Mouse (Mus musculus): ENCODE data around the gene Itpr2.

Itpr2 gene

DNA sequence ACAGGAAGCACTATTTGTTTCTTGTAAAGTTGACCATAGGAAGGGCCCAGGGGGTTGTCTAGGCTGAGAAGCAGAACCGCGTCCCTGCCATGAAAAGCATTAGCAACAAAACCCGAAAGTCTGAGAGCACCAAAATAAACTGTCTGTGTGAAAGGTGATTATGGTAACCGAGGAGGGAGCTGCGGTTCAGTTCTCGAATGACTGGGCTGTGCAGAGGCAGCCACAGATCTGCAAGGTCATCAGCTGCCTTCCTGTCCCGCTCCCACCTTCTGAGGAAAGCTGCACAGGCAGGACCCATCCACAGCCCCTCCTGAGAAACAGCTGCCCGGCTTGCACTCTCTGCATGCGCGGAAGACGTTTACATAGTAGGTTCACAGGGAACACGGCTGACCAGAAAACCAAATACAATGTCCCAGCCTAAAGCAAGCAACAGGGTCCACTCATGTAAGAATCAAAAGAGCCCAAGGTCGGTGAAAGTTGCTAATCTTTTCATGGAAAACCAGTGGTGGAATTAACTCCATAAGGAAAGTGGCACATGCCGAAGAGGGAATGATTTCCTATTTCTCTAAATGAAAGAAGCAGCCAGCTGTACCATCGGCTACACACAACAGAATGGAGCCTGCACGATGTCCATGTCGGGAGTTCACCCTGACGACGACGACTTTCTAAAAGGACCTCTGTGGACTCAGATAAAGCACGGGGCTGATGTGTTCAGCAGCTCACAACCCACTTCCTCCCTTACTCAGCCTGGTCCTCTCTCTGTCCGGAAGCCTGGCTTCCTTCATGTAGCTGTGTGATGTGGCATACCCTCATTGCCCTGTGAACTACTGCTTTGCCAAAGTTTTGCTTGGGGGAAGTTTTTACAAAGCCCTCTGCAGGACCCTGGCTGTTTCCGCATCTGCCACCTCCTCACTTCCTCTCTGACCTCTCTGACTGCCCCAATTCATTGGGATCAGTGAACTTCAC lies 280.4 kb downstream of the Itpr2 start:
- no peak for DNase-seq (ENCODE audit: low spot score)

DNA sequence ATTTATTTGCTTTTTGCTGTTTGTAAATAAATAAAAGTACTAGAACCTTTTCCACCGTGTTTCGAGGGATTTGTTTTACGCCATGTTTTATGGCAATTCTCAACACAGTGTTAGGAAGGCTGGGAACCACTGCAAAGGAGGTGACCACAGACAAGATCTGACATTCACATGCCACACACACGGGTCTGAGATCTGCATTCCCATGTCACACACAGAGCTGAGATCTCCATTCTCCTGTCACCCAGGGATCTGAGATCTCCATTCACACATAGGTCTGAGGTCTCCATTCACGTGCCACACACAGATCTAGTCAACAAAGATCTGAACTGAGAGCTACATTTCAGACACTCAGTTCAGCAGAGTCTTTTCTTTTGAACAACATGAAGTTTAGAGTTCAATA lies 282.0 kb downstream of the Itpr2 start:
- DNase-seq (ENCODE audit: low spot score) = no peak

DNA sequence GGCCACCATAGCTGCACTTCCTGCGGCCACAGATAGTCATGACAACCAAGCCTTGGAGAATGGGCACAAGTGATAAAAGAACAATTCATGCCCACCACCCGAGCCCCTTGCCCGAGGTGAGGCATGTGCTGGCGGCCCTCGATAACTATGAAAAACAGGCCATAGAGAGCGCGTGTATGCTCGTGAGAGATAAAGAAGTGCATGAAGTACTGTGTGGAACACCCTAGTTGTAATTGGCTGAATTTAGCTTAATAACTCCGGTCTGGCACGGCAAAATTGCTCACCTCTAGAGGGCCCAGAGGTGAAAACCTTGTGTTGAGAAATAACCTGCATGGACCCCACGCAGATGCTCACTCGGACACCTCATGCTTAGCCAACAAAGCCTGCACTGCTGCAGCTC lies 282.5 kb downstream of the Itpr2 start:
- no peak for DNase-seq (ENCODE audit: low spot score)

DNA sequence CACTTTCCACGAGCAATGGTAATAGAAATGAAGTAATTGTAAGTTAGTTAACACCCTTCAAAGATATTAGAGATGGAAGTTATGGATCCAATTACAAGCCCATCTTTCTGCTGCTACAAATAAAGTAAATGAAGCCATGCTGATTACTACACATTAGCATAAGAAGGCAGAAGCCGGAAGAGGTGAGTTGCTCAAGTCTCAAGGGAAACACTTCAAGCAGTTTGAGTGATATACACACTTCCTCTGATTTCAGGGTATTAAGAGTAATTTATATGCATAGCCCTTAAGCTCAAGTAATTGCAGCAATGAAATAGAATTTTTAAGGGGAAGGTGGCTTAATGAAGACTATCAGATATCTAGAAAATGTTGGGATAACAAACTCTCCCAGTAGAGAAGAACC lies 286.7 kb downstream of the Itpr2 start:
- no peak for DNase-seq (ENCODE audit: low spot score)

DNA sequence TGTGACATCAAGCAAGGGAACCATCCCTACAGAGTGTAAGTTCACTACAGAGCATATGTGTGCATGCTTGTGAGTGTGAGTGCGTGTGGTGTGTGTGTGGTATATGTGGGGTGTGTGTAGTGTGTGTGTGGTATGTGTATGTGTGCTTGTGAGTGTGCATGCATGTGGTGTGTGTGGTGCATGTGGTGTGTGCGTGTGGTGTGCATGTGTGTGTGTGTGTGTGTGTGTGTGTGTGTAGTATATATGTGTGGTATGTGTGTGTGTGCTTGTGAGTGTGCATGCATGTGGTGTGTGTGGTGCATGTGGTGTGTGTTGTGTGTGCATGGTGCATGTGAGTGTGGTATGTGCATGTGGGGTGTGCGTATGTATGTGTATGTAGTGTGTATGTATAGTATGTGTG lies 289.7 kb downstream of the Itpr2 start:
- DNase-seq (ENCODE audit: low spot score) = no peak

DNA sequence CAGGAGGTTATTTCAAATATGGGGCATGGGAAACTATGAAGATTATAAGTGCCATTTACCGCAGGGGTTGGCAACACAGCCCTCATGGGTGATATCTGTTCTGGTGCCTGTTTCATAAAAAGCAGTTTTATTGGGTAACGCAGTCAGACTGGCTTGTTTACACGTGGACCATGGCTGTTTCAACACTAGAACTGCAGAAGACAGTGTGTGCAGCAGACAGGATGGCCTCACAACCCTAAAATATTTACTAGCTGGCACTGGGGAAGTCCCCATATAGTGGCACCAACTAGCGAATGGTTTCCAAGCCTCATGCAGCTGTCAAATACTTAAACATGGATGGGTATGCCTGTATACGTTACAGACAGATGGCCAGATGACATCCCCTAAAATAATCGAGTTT lies 290.8 kb downstream of the Itpr2 start:
- no peak for DNase-seq (ENCODE audit: low spot score)

DNA sequence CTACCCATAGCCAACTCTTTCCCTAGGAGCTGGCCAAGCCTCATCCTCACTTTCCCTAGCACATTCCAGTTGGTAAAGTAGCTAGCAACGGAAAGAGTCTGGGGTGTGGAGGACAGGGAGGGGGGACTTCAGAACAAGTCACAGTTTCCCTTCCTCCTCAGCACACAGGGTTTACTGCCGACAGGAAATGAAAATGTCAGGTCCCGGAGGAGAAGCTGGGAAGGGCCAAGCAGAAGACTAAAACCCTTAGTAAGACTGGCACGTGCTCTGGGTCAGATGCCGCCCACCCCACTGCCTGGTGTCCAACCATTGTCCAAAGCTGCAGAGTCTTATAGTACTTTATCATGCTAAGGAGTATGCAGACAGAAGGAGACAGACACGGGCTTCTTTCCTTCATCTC lies 293.0 kb downstream of the Itpr2 start:
- no peak for DNase-seq (ENCODE audit: low spot score)

DNA sequence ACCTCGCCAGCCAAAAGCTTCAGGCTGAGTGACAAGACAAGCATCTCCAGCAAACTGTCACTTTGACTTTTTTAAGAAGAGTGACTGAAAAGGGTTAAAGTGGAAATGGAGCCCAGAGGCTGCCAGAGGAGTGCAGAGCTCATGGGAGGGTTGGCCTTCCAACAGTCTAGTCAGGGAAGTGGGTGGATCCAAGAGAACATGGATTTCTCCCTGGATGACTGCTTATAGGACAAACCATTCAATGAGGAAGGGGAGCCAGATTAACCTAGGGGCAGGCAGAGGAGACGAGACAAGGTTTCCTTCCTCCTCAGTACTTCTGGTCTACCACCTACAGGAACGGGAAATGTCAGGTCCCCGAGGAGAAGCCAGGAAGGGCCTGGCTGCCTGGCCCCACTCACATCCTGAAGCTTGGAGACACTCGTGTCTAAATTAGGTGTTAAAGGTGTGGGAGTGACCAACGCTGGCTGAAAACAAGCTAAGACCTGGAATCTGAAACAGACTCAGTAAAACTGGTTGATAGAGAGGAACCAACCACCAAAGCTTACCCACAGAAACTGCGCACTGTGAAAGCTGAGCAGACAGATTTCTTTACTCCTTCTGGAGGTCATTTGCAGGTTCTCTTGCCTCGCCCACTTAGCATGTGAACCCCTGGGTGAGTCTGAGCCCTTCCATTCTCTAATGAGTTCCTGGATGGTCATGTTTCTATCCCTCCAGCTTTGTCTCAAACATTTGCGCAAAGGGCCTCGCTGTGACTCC lies 294.6 kb downstream of the Itpr2 start:
- DNase-seq (ENCODE audit: low spot score) = no peak

DNA sequence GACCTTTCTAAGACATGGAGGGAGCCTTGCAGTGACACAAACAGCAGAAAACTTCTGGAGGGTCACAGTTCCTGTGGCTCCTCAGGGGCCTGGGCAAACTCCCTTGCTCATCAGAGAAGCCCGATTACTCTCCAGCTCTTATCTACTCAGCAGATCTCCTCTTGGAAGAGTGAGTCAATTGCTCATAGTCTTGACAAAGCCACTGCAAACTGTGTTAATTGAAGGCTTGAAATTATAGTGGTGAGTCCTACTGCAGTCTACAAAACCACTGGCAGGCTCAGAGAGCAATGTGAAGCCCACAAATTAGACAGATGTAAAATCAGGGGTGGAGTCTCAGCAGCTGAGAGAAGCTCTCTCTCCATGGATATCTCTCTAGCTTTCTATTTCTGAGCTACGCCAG lies 296.9 kb downstream of the Itpr2 start:
- no peak for DNase-seq (ENCODE audit: low spot score)

DNA sequence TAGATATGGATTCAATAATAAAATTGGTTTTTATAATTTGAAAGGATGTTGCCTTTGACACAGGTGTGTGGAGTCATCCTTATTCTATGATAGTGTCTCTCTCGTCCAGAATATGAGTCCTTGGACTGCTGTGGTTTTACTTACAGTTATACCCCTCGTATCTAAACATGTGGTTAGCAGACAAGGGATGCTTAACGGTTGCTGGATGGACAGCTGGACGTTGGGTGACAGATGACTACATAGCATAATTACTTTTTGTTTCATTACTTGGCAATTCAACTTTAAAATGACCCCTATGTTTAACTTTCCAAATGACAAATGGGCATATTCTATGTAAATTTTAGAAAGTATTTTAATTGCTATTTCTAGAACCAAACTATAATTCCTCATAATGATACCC lies 297.6 kb downstream of the Itpr2 start:
- no peak for DNase-seq (ENCODE audit: low spot score)

DNA sequence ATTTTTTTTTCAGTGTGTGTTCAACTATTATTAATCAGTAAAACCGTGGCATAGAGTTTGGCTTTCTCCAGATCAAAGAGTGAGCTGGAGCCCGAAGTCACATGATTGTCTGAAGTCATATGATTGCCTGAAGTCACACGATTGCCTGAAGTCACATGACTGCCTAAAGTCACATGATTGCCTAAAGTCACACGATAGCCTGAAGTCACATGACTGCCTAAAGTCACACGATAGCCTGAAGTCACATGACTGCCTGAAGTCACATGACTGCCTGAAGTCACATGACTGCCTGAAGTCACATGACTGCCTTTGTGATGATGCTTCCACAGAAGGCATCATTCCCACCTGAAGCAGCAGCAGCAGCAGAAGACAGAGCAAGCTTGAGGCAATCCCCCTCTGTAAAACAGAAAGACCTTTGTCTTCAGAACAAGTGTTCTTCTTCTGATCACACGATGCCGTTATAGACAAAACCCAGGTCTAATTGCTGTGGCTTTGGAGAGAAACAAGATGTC lies 304.1 kb downstream of the Itpr2 start:
- no peak for DNase-seq (ENCODE audit: low spot score)

DNA sequence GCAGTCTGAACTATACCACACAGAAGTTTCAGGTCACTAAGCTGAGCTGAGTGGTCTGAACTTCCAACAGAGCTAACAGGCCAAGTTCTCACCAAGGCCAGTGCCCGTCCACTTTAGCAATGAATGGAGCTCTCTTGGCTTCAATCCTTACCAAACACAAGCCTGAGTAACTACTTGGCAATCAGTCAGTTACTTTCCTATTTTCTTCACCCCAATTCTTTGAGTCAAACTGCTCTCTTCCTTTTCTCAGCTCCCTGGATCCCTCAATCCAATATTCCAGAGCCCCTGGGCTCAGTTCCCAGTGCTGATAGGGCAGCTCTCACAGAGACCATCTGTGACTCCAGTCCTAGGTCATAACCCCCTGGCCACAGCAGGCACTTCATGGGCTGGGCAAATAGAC lies 305.3 kb downstream of the Itpr2 start:
- DNase-seq (ENCODE audit: low spot score) = no peak

DNA sequence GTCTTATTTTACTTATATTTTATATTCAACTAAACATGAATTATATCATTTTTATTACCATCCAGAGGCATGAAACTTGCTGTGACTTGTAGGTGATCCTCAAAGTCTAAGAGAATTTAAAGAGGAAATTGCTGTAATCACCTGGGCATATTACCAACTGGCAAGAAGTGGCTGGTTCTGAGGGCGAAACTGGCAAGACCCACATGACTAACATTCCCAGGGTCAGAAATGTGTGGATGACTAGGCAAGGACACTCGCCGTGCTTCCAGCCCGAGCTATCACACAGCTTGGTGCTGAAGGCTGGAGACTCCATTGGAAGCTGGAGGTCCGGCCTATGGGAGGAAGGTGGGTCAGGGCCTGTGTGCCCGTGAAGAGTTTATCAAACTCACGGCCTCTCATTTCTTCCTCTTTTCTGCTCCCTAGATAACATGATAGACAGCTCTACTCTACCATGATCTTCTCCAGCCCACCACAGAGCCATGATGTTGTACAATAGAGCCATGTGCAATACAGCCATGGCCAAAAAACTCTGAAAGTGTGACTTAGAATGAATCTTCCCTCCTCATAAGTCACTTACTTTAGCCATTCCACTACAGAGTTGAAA lies 306.1 kb downstream of the Itpr2 start:
- DNase-seq (ENCODE audit: low spot score) = no peak

DNA sequence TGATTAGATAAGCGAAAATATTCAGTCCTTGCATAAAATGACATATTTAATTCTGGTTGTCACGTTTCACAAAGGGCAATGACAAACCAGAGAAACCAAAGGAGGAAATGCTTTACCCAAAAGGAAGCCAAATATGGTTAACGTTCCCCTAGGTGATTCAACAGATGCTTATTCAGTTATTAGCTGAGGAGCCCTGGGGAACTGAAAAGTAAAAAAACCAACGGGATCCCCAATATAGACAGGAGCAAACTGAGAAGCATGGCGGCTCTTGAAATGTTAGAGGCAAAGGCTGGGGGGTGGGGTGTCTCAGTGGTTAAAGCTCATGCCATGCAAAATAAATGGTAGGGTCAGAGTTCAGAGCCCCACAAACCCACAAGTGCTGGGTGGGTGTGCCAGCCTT lies 310.1 kb downstream of the Itpr2 start:
- no peak for DNase-seq (ENCODE audit: low spot score)

DNA sequence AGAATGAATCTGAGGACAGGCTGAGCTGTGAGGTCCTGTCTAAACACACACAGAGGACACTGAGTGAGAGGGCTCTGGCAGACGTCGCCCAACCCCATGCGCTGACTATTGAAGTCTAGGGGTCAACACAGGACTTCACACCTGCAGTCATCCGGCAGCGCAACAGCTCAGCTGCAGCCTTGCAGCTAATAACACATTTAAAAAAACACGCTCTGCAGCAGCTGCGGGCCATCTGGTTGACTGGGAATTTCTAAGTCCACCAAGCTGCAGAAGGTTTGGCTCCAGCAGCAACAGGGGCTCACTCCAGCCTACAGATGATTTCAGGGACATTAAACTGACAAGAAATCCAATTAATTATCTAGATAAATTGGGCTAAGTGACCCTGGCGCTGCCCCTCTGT lies 312.0 kb downstream of the Itpr2 start:
- peak; percentile 42 for DNase-seq (ENCODE audit: low spot score)

DNA sequence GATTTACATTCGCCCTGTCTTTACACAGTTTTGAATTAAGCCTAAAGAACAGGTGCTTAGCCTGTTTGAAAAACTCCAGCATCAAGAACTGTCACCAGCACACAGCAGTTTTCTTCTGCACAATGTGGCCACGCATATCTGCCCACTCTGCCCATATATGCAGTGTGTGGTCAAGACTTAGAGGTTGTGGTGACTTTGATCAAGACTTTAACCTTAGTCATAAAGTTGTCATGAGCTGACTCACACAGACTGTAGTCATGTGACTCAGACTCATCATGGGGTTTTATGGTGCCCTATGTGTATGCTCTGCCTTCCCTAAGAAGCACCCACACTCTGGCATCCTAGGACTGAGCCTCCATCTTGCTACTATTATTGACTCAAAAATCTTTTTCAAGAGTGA lies 316.5 kb downstream of the Itpr2 start:
- no peak for DNase-seq (ENCODE audit: low spot score)

DNA sequence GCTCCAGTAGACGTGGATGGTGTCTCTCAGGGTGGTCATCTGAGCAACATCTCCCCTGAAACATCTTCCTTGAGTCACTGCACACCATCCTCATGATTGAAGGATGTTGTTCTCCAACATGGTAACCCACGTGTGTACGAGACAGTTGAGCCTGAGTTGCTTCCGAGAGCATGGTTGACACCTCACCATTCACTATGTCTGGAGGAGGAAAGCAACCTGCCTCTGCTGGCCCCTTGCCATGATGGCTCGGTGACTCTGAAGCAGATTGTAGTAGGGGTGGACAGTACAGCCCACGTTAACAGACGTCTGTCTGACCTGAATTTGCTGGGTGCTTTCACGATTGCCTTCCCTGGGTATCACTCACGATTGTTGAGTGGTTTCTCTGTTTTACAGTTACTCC lies 317.3 kb downstream of the Itpr2 start:
- no peak for DNase-seq (ENCODE audit: low spot score)

DNA sequence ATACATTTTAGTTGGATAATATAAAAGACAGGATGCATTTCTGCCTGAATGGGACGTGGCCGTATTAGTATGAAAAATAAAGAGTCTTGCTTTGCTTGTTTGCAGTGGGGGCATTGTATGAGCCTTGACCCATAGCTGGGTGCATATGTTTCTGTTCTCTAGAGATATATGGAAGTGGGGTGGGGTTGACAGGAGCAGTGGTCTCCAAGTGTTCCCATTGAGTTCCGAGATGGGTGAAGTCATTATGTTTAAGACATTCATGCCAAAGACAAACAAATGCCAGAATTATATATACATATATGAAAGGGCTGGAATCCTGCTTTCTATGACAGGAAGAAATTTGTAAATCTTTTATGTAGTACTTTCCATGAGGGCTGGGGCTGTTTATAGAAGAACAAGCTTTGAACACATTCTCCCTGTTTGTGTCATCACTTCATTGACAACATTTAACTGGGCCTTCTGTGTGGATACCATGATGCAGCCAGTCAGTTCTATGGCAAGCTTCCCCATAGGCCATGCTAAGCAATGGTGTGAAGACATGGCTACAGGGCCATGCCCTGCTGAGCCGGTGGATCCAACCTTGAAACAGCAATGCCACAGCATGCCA lies 327.3 kb downstream of the Itpr2 start:
- no peak for DNase-seq (ENCODE audit: low spot score)

DNA sequence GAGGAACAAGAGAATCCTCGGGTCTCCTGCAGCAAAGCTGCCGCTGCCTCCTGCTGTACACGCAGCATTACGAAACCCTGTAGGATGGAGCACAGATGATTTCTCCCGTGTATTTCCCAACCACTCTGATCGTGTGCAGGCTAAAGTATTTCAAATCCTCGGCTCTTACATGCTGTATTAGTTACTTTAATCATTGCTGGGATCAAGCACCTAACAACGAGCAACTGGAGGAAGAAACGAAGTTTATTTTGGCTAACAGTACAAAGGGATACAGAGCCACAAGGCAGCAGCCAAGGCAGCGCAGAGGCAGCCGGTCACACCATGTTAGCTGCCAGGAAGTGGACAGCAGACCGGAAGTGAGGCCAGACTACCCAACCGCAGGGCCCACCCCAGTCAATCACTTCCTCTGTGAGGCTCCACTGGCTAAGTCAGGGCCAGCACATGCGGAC lies 331.4 kb downstream of the Itpr2 start:
- DNase-seq (ENCODE audit: low spot score) = no peak

DNA sequence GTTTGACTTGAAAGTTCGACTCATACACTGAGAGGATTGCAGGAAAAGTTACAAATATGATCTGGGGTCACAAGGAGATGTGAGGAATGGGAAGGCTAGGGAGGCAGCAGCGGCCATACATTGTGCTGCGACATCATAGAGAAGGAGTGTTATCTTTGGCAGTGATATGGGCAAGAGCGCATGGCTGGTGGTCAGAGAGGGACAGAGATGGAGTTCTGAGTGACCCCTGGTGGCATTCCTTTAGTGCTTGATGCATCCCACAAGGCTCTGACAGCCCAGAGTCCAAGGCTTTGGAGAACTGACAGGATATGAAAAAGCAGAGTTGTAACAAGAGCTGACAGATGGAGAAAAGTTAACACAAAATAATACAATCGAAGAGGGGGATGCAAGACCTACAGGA lies 334.8 kb downstream of the Itpr2 start:
- no peak for DNase-seq (ENCODE audit: low spot score)

DNA sequence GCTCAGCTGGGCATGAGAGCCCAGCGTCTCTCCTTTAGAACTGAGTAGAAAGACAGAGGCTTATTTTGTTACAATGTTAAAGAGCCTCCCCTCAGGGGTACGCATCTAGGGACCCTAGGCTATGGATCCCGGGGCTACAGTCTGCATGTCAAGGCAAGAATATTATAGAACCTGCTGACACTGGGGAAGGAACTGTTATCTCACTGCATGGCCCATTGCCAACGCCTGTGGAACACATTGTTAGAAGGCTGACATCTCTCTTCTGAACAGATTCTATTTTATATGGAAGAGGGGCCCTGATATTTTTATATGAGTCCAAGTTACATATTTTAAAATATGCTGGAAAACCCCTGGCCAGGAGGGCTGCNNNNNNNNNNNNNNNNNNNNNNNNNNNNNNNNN lies 342.4 kb downstream of the Itpr2 start:
- DNase-seq (ENCODE audit: low spot score) = no peak

DNA sequence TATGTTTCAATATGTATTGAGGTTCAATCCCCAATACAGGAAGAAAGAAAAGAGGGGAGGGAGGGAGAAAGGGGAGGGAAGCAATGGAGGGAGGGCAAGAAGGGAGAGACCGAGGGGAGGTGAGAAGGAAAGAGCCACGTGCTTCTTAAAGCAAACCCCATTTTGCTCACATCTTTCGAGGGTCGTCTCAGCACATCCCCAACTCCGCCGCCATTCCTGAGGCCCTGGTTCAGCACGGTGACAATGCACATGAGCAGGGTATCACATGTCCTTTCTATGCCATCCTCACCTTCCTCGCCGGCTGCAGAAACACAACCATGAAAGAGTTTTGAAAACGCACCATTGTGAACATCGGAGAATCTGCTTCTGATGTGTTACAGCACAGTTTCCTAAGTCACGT lies 343.3 kb downstream of the Itpr2 start:
- DNase-seq (ENCODE audit: low spot score) = no peak
